Mouse (Mus musculus) E14TG2a.4 (cell line): Measurements from ENCODE around the gene Slc25a39.
"Not testable (repeated sequence)": the region's sequence is repeated elsewhere in the genome, so short reads cannot be mapped to it uniquely, and the experiment has no call there.

ENCODE experiments used
- H3K27me3 ChIP-seq: 2 replicates; pipeline ENCODE4 v1.6.1; 2014; ENCODE audit warnings: low read length, control low read depth; ENCODE audit not compliant: insufficient read depth
- H3K36me3 ChIP-seq: 2 replicates; pipeline ENCODE4 v1.6.1; 2014; ENCODE audit warnings: low read length, control low read depth; ENCODE audit not compliant: insufficient read depth
- H3K4me1 ChIP-seq: replicated peaks from 2 replicates; pipeline ENCODE4 v1.6.1; 2014; ENCODE audit warnings: low read depth, low read length, control low read depth
- H3K4me3 ChIP-seq: replicated peaks from 2 replicates; pipeline ENCODE4 v1.5.1; 2014; ENCODE audit warnings: mild to moderate bottlenecking, low read length
- H3K9me3 ChIP-seq: 2 replicates; pipeline ENCODE4 v1.6.1; 2014; ENCODE audit warnings: low read length, control low read depth
- CTCF ChIP-seq: conservative IDR thresholded peaks from 2 replicates; pipeline ENCODE4 v1.5.1; 2014; ENCODE audit warnings: low read length
- NANOG ChIP-seq: IDR thresholded peaks from 2 replicates; pipeline ENCODE4 v1.6.1; 2014; ENCODE audit warnings: borderline replicate concordance, low read length, mixed read lengths
- POU5F1 ChIP-seq: IDR thresholded peaks from 2 replicates; pipeline ENCODE4 v1.6.1; 2014; ENCODE audit warnings: low read length, borderline replicate concordance

The Slc25a39 gene

GRCm38 (mm10) chr11:102368347-102368746 is 39.4 kb downstream of the Slc25a39 start:
- Histone ChIP-seq H3K36me3 (no peaks in the 10 kb centered on the region), H3K4me1 (peaks cover 47% of the 10 kb centered on the region), H3K27me3 (peaks cover 39% of the 10 kb centered on the region), H3K4me3 (no peak overlapping the region), H3K9me3 (no peaks in the 10 kb centered on the region)
- TF ChIP-seq NANOG (no peak), CTCF (no peak), POU5F1 (no peak)

DNA sequence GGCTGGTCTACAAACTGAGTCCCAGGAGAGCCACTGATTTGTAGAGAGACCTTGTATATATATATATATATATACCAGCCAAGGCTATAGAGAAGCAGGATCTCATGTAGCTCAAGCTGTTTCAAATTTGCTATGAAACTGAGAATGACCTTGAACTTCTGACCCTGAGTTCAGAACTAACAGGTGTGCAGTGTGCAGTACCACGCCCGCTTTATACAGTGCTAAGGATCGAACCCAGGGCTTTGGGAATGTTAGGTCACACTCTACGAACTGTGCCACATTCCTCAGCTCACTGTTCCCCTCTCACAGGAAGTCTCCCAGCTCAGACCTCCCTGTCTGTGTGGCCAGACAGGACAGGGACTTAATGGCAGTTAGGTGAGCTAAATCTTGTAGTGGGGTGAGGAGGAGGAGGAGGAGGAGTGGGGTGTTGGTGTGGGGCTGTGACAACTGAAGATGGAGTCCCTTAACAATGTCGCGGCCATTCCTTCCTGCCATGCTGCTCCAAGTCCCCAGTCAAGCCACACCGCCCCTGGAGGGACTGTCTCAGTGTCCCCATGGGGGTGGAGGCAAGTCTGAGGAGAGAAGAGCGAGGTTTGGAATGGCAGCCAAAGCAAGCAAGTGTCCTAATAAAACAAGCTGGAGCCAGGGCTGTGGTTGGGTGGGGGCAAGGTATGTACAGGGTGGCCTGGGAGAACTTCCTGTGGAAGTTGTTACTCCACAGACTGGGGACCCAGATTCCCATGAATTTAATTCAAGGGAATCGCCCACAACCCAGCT is 40.1 kb downstream of the Slc25a39 start:
- no peak overlapping the region for H3K4me3 ChIP-seq
- H3K36me3 ChIP-seq, result no peaks in the 10 kb centered on the region
- H3K4me1 ChIP-seq, result peaks cover 40% of the 10 kb centered on the region
- no peak for TF ChIP-seq NANOG
- TF ChIP-seq CTCF, result no peak
- TF ChIP-seq POU5F1, result no peak
- H3K27me3 ChIP-seq, result peaks cover 42% of the 10 kb centered on the region
- H3K9me3 ChIP-seq, result no peaks in the 10 kb centered on the region

DNA sequence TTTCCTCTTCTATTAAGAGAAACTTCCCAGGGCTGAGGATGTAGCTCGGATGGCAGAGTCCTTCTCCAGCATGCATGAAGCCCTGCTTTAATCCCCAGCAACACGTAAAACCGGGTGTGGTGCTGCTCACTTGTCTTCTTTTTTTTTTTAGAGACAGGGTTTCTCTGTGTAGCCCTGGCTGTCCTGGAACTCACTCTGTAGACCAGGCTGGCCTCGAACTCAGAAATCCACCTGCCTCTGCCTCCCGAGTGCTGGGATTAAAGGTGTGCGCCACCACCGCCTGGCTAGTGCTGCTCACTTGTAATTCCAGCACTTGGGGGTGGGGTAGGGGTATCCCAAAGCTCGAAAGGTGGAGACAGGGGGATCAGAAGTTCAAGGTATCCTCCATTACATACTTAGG is 41.6 kb downstream of the Slc25a39 start, which contains the start of gene Slc4a1:
TSS of gene Slc4a1 (minus strand) at position 101 of the 400 bp plus-strand sequence.
- H3K9me3 ChIP-seq, H3K4me3 ChIP-seq, H3K36me3 ChIP-seq: not testable (repeated sequence)
- H3K27me3 ChIP-seq, result peaks cover 50% of the 10 kb centered on the region
- peaks cover 32% of the 10 kb centered on the region for H3K4me1 ChIP-seq

DNA sequence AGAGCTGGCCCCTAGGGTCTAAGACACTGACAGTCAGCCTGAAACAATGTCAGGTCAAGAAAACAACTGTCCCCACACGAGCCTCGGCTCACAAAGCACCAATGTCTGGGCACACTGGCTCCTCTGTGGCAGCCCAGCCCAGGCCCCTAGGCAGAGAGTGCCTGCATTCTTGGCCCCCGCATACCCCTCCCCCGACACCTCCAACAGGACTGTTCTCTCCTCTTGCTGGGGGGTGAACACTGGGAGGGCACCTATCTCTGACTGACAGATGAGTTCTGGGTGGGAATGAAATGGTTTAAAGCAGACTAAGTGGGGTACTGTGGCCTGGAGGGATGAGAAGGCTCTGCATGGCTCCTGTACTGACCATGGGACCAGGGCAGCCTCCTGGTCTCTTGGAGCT is 42.0 kb downstream of the Slc25a39 start:
- Histone ChIP-seq H3K4me1 (peaks cover 32% of the 10 kb centered on the region), H3K27me3 (peaks cover 54% of the 10 kb centered on the region), H3K4me3 (no peak overlapping the region), H3K9me3 (no peaks in the 10 kb centered on the region), H3K36me3 (no peaks in the 10 kb centered on the region)
- TF ChIP-seq CTCF, result no peak
- TF ChIP-seq POU5F1, result no peak

GRCm38 (mm10) chr11:102364570-102365371 is 43.0 kb downstream of the Slc25a39 start:
- TF ChIP-seq NANOG, result no peak
- TF ChIP-seq POU5F1, result no peak
- TF ChIP-seq CTCF, result no peak
- Histone ChIP-seq H3K36me3 (no peaks in the 10 kb centered on the region), H3K27me3 (peaks cover 63% of the 10 kb centered on the region), H3K4me3 (no peak overlapping the region), H3K4me1 (peaks cover 32% of the 10 kb centered on the region), H3K9me3 (no peaks in the 10 kb centered on the region)

DNA sequence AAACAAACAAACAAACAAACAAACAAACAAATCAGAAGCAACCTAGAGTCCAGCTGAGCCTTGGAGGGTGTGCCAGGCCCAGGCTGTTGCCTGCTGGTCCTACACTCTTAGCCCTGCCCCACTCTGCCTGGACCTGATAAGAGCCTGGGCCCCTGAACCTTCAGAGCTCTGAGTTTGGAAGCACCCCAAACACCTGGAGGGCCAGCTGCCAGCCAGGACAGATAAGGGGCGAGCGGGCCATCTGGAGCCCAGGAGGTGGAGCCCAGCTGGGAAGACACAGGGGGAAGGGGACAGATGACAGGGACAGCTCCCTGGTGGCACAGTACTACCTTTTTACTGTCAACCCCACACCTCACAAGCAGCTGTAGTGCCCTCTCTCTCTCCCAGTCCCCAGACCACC is 44.1 kb downstream of the Slc25a39 start:
- Histone ChIP-seq H3K36me3 (no peaks in the 10 kb centered on the region), H3K4me3 (no peak overlapping the region), H3K4me1 (peaks cover 24% of the 10 kb centered on the region), H3K27me3 (peaks cover 66% of the 10 kb centered on the region), H3K9me3 (no peaks in the 10 kb centered on the region)
- TF ChIP-seq NANOG (no peak), POU5F1 (no peak), CTCF (no peak)

- H3K4me1 ChIP-seq, result peaks cover 29% of the 10 kb centered on the region
- no peaks in the 10 kb centered on the region for H3K36me3 ChIP-seq
- TF ChIP-seq NANOG (no peak), CTCF (no peak), POU5F1 (no peak)
- H3K9me3 ChIP-seq, result no peaks in the 10 kb centered on the region
- no peak overlapping the region for H3K4me3 ChIP-seq
- peaks cover 83% of the 10 kb centered on the region for H3K27me3 ChIP-seq
Observed at GRCm38 (mm10) chr11:102361776-102362495, 45.8 kb downstream of the Slc25a39 start.

DNA sequence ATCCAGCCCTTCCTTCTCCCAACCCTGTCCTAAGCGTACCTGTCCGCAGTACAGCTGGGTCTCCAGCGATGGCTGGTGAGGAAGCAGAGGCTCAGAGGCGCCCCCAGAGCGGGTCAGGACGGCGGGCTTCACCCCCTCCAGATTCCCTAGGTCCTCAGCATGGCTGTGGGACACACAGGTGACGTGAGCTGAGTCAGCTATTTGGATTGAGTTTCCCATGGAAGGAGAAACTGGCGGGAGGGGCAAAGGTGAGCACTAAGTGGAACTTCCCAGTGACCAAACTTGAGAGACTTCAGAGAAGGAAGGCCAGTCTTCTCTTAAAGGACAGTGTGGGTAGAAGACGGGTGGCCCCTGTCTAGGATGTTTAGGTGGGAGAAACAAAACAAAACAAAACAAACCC is 49.4 kb downstream of the Slc25a39 start:
- H3K36me3 ChIP-seq, result no peaks in the 10 kb centered on the region
- peaks cover 31% of the 10 kb centered on the region for H3K4me1 ChIP-seq
- TF ChIP-seq POU5F1 (no peak), CTCF (no peak), NANOG (no peak)
- H3K4me3 ChIP-seq, result no peak overlapping the region
- H3K27me3 ChIP-seq, result peaks cover 89% of the 10 kb centered on the region
- no peaks in the 10 kb centered on the region for H3K9me3 ChIP-seq
